Mouse (Mus musculus) intestine, embryonic 15.5 days (tissue): ENCODE data around the gene Mrpl24. TPM values are rescaled to one million over a fixed set of nuclear protein-coding genes. Genes with fewer than 3 reads are reported as not detected.
A peak's percentile ranks its signal among the peaks of the same experiment; 100 is the strongest.

Source experiments
- ATAC-seq: fragments of 200-750 bp; cut with Nextera tagmentation; 2 replicates; pipeline ENCODE4 v1.8.0; 2017; ENCODE audit warnings: moderate TSS enrichment, moderate library complexity
- H3K27ac ChIP-seq: fragments of 300-500 bp; sonication (generic); 2 replicates; pipeline ENCODE4 v1.5.1; 2015; ENCODE audit warnings: mild to moderate bottlenecking, inconsistent platforms
- H3K27me3 ChIP-seq: fragments of 300-500 bp; sonication (generic); replicated peaks from 2 replicates; pipeline ENCODE4 v1.6.1; 2015; ENCODE audit warnings: inconsistent platforms
- H3K36me3 ChIP-seq: fragments of 300-500 bp; sonication (generic); 2 replicates; pipeline ENCODE4 v1.6.1; 2015; ENCODE audit warnings: inconsistent platforms
- H3K4me1 ChIP-seq: fragments of 300-500 bp; sonication (generic); replicated peaks from 2 replicates; pipeline ENCODE4 v1.6.1; 2015; ENCODE audit warnings: inconsistent platforms
- H3K4me2 ChIP-seq: fragments of 300-500 bp; sonication (generic); replicated peaks from 2 replicates; pipeline ENCODE4 v1.6.1; 2015; ENCODE audit warnings: mild to moderate bottlenecking, inconsistent platforms
- H3K4me3 ChIP-seq: fragments of 300-500 bp; sonication (generic); replicated peaks from 2 replicates; pipeline ENCODE4 v1.5.1; 2015; ENCODE audit warnings: inconsistent platforms
- H3K9ac ChIP-seq: fragments of 300-500 bp; sonication (generic); 2 replicates; pipeline ENCODE4 v1.6.1; 2015; ENCODE audit warnings: inconsistent platforms
- H3K9me3 ChIP-seq: fragments of 300-500 bp; sonication (generic); 2 replicates; pipeline ENCODE4 v1.6.1; 2016; ENCODE audit warnings: inconsistent platforms
- WGBS: fragments of 180-500 bp; shearing (Covaris S2); methylation state at CpG from one replicate; pipeline ENCODE4 v1.1.7; 2015; 5-methylcytosine and 5-hydroxymethylcytosine counted together
- polyA plus RNA-seq: library from polyadenylated mRNA; unstranded; fragments of >200 nt; fragmentation: Nextera tagmentation; extraction: Ambion mirVana; gene quantifications from 2 replicates; pipeline ENCODE4 v1.2.1, GENCODE M21; 2015

The Mrpl24 gene
- polyA plus RNA-seq, 1 experiment from 2014 or later, result 74.2 TPM

GRCm38 (mm10) chr3:87972776-87973175 is 53.5 kb downstream of the Mrpl24 start:
- WGBS, result 27% methylated on average over 5 of the region's 5 CpGs
- Histone ChIP-seq H3K4me3 (peak overlapping the region; percentile 64), H3K27ac (no peak overlapping the region), H3K27me3 (peaks cover 13% of the 10 kb centered on the region), H3K9me3 (no peaks in the 10 kb centered on the region), H3K4me2 (peak overlapping the region; percentile 96), H3K4me1 (peaks cover 47% of the 10 kb centered on the region), H3K9ac (peak overlapping the region; percentile 68), H3K36me3 (no peaks in the 10 kb centered on the region)
- peak; percentile 29 for ATAC-seq

Other genes with a start within 250 kb of the Mrpl24 start
- 0.36 and 0.48 TPM in 2 replicates for gene Lrrc71, start 170.9 kb upstream of the Mrpl24 start, polyA plus RNA-seq
- 2.5 and 3.2 TPM in 2 replicates for gene Ntrk1, start 124.3 kb upstream of the Mrpl24 start, polyA plus RNA-seq
- 0.44 and 0.52 TPM in 2 replicates for gene Insrr, start 122.6 kb upstream of the Mrpl24 start, polyA plus RNA-seq
- gene Pear1, start 95.2 kb upstream of the Mrpl24 start, polyA plus RNA-seq, result 22.6 and 29.5 TPM in 2 replicates
- gene Sh2d2a, start 72.8 kb upstream of the Mrpl24 start, polyA plus RNA-seq, result 0.24 and 0.43 TPM in 2 replicates
- 13.1 TPM in 2 replicates for gene Prcc, start 33.9 kb upstream of the Mrpl24 start, polyA plus RNA-seq
- 227 and 229 TPM in 2 replicates for gene Hdgf, start 13.2 kb upstream of the Mrpl24 start, polyA plus RNA-seq
- 46.7 and 49.9 TPM in 2 replicates for gene Isg20l2, start 10.8 kb downstream of the Mrpl24 start, polyA plus RNA-seq
- 15.8 and 16.3 TPM in 2 replicates for gene Rrnad1, start 11.2 kb downstream of the Mrpl24 start, polyA plus RNA-seq
- 7.0 and 8.2 TPM in 2 replicates for gene Crabp2, start 29.2 kb downstream of the Mrpl24 start, polyA plus RNA-seq
- 17.0 and 20.0 TPM in 2 replicates for gene Nes, start 51.6 kb downstream of the Mrpl24 start, polyA plus RNA-seq
- 0.15 and 0.54 TPM in 2 replicates for gene Bcan, start 80.7 kb downstream of the Mrpl24 start, polyA plus RNA-seq
- not detected in 2 replicates for gene Hapln2, start 108.1 kb downstream of the Mrpl24 start, polyA plus RNA-seq
- 36.7 and 40.3 TPM in 2 replicates for gene Gpatch4, start 123.6 kb downstream of the Mrpl24 start, polyA plus RNA-seq
- 152 and 167 TPM in 2 replicates for gene Naxe, start 139.0 kb downstream of the Mrpl24 start, polyA plus RNA-seq
- not detected in 2 replicates for gene Ttc24, start 158.8 kb downstream of the Mrpl24 start, polyA plus RNA-seq
- gene Iqgap3, start 162.5 kb downstream of the Mrpl24 start, polyA plus RNA-seq, result 16.7 and 17.0 TPM in 2 replicates
- 19.7 and 20.8 TPM in 2 replicates for gene Mef2d, start 222.9 kb downstream of the Mrpl24 start, polyA plus RNA-seq